Mouse (Mus musculus) embryonic fibroblast, embryonic 13.5 days (primary cell): Measurements from ENCODE around the gene Slc37a3.

Source experiments
- CTCF ChIP-seq: IDR thresholded peaks from 2 replicates; pipeline ENCODE4 v1.5.1; 2011; ENCODE audit warnings: mild to moderate bottlenecking, control low read depth, low read length, moderate library complexity, borderline replicate concordance; ENCODE audit not compliant: insufficient read depth
- POLR2A ChIP-seq: IDR thresholded peaks from 2 replicates; pipeline ENCODE4 v1.6.1; 2011; ENCODE audit warnings: low read depth, mild to moderate bottlenecking, control low read depth, low read length, moderate library complexity

DNA sequence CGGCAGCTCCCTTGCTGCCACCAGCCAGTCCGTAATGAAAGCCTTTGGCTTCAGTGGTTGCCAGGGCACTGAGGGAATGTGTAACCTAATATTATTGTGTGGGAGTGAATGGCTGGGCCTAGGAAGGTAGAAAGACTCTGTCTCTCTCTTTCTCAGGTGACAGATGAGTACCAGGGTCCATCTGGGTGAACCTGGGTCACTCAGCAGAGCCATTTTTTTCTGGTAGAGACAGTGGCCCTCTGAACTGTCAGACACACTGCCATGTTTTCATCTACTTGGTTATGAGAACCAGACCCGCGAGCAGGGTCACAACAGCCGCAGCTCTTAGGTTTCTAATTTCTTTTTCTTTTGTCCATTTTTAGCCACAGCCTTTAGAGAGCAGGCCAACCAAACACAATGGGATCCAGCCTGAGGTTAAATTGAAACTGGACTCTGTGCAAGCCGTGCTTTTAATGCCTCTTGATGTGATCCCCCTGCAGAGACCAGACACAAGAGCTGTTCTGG lies 73.1 kb downstream of the Slc37a3 start:
- TF ChIP-seq POLR2A (no peak), CTCF (no peak)
